Comparison of ENCODE assay signal across 8 mouse cellular contexts in genomic region chr4:139130701-139131549, GRCm38 (mm10). TPM values are rescaled to one million over a fixed set of nuclear protein-coding genes. Genes with fewer than 3 reads are reported as not detected.
A peak's percentile ranks its signal among the peaks of the same experiment; 100 is the strongest.
DNase-seq lines count a peak whose midpoint lies in the region; ATAC-seq and TF ChIP-seq lines count a peak whose summit lies in the region.

Minos1 (minus strand) TSS chr4:139131113.

- peak; percentile 96 for DNase-seq in 3134 (ENCODE audit: extremely low read depth, insufficient read length, low spot score)
- peak; percentile 98 to 99 for DNase-seq in adrenal gland, postnatal 36 days
- DNase-seq in heart, adult 18-20 months: peak; percentile 98
- DNase-seq in kidney, adult 2 months: peak; percentile 99
- peak; percentile 91 to 96 for DNase-seq in spleen, adult 2 months (ENCODE audit: low read depth in 1 of 2, low spot score in 2 of 2)

- H3K4me1 ChIP-seq in embryonic facial prominence, embryonic 13.5 days: peaks cover 26% of the 10 kb centered on the region
- peaks cover 17% of the 10 kb centered on the region; the same call in 1 of the 2 replicates for H3K4me1 ChIP-seq in kidney, adult 2 months (ENCODE audit: control insufficient read depth, insufficient read depth, low read length)
- peaks cover 18% of the 10 kb centered on the region for H3K4me1 ChIP-seq in limb, embryonic 12.5 days (replicated peaks)
- H3K4me1 ChIP-seq in midbrain, embryonic 15.5 days: peaks cover 27% of the 10 kb centered on the region
- H3K4me1 ChIP-seq in spleen, adult 2 months (ENCODE audit: control insufficient read depth, insufficient read depth, insufficient read length): peaks cover 5% of the 10 kb centered on the region

- peak; percentile 94 for ATAC-seq in embryonic facial prominence, embryonic 13.5 days (ENCODE audit: insufficient number of reproducible peaks, insufficient read depth, low FRiP score, low TSS enrichment, low read depth)
- peak; percentile 92 for ATAC-seq in limb, embryonic 12.5 days (ENCODE audit: insufficient number of reproducible peaks, insufficient read depth, low FRiP score, low TSS enrichment, low read depth)
- ATAC-seq in midbrain, embryonic 15.5 days (replicated peaks): peak; percentile 97

- no peaks in the 10 kb centered on the region for H3K27me3 ChIP-seq in embryonic facial prominence, embryonic 13.5 days
- H3K27me3 ChIP-seq in kidney, adult 2 months (replicated peaks; ENCODE audit: control insufficient read depth, insufficient read depth, low read length): no peaks in the 10 kb centered on the region
- H3K27me3 ChIP-seq in limb, embryonic 12.5 days: no peaks in the 10 kb centered on the region
- no peaks in the 10 kb centered on the region for H3K27me3 ChIP-seq in midbrain, embryonic 15.5 days (replicated peaks)
- H3K27me3 ChIP-seq in spleen, adult 2 months (ENCODE audit: control insufficient read depth, insufficient read depth, low read length): no peaks in the 10 kb centered on the region

- H3K9me3 ChIP-seq in embryonic facial prominence, embryonic 13.5 days: peaks cover 7% of the 10 kb centered on the region; the same call in 1 of the 2 replicates
- peaks cover 9% of the 10 kb centered on the region; the same call in 1 of the 2 replicates for H3K9me3 ChIP-seq in limb, embryonic 12.5 days
- H3K9me3 ChIP-seq in midbrain, embryonic 15.5 days: no peaks in the 10 kb centered on the region

- TF ChIP-seq CTCF in kidney, adult 2 months (conservative IDR thresholded peaks at IDR 0.05; ENCODE audit: insufficient read depth, insufficient read length, low read depth, low read length): no peak
- TF ChIP-seq CTCF in spleen, adult 2 months (IDR thresholded peaks at IDR 0.05; ENCODE audit: extremely low read depth, insufficient read depth, insufficient read length, insufficient replicate concordance): no peak

- H3K4me2 ChIP-seq in embryonic facial prominence, embryonic 13.5 days: peak within 1 kb of the TSS; percentile 84
- H3K4me2 ChIP-seq in limb, embryonic 12.5 days: peak within 1 kb of the TSS; percentile 93
- peak within 1 kb of the TSS; percentile 92 for H3K4me2 ChIP-seq in midbrain, embryonic 15.5 days

- H3K4me3 ChIP-seq in embryonic facial prominence, embryonic 13.5 days: peak within 1 kb of the TSS; percentile 99
- H3K4me3 ChIP-seq in kidney, adult 2 months (ENCODE audit: insufficient read depth, low read depth, low read length): peak within 1 kb of the TSS; percentile 98
- peak within 1 kb of the TSS; percentile 99 for H3K4me3 ChIP-seq in limb, embryonic 12.5 days (replicated peaks)
- peak within 1 kb of the TSS; percentile 98 for H3K4me3 ChIP-seq in midbrain, embryonic 15.5 days
- H3K4me3 ChIP-seq in spleen, adult 2 months (ENCODE audit: extremely low read depth, insufficient read depth, insufficient read length): peak within 1 kb of the TSS; percentile 99

- TF ChIP-seq POLR2A in kidney, adult 2 months (IDR thresholded peaks at IDR 0.05; ENCODE audit: low read depth, low read length): peak; percentile 60
- peak; percentile 72 for TF ChIP-seq POLR2A in spleen, adult 2 months (IDR thresholded peaks at IDR 0.05; ENCODE audit: low read depth, low read length)

- peak within 1 kb of the TSS; percentile 90 for H3K27ac ChIP-seq in embryonic facial prominence, embryonic 13.5 days
- H3K27ac ChIP-seq in kidney, adult 2 months (ENCODE audit: insufficient read depth, low read depth, low read length): peak within 1 kb of the TSS; percentile 94
- H3K27ac ChIP-seq in limb, embryonic 12.5 days: peak within 1 kb of the TSS; percentile 88
- peak within 1 kb of the TSS; percentile 89 for H3K27ac ChIP-seq in midbrain, embryonic 15.5 days
- peak within 1 kb of the TSS; percentile 93 for H3K27ac ChIP-seq in spleen, adult 2 months (ENCODE audit: insufficient read depth, low read length)

- peak within 1 kb of the TSS; percentile 98 for H3K9ac ChIP-seq in embryonic facial prominence, embryonic 13.5 days
- H3K9ac ChIP-seq in limb, embryonic 12.5 days (replicated peaks): peak within 1 kb of the TSS; percentile 92
- H3K9ac ChIP-seq in midbrain, embryonic 15.5 days: peak within 1 kb of the TSS; percentile 92

- WGBS in embryonic facial prominence, embryonic 13.5 days: under 1% methylated on average over 63 of the region's 63 CpGs
- WGBS in kidney, adult 2 months: under 1% methylated on average over 63 of the region's 63 CpGs
- WGBS in limb, embryonic 12.5 days: under 1% methylated on average over 63 of the region's 63 CpGs
- WGBS in midbrain, embryonic 15.5 days: under 1% methylated on average over 60 of the region's 63 CpGs
- 1% methylated on average over 63 of the region's 63 CpGs for WGBS in spleen, adult 2 months

- H3K36me3 ChIP-seq in embryonic facial prominence, embryonic 13.5 days: peaks cover 8% of the 10 kb centered on the region
- H3K36me3 ChIP-seq in kidney, adult 2 months (ENCODE audit: control insufficient read depth, insufficient read depth, low read length): no peaks in the 10 kb centered on the region
- H3K36me3 ChIP-seq in limb, embryonic 12.5 days: peaks cover 11% of the 10 kb centered on the region
- H3K36me3 ChIP-seq in midbrain, embryonic 15.5 days (replicated peaks): no peaks in the 10 kb centered on the region
- H3K36me3 ChIP-seq in spleen, adult 2 months (ENCODE audit: control insufficient read depth, insufficient read depth, low read length): no peaks in the 10 kb centered on the region

RNA-seq across cellular contexts. Expression of gene Minos1, which starts in this region (rescaled TPM):
- 100 to 1,000 TPM; 407 to 417 TPM for total RNA-seq in adrenal gland, postnatal 36 days (2021)
- polyA plus RNA-seq in embryonic facial prominence, embryonic 13.5 days (2015; fragmentation: Nextera tagmentation; extraction: Ambion mirVana): 459 and 517 TPM in 2 replicates
- 100 to 1,000 TPM; 596 to 645 TPM for total RNA-seq in heart, adult 18-20 months (2021)
- polyA plus RNA-seq in kidney, adult 2 months (2012; rRNA removed): 100 and 157 TPM in 2 replicates
- polyA plus RNA-seq in limb, embryonic 12.5 days (2016; fragmentation: Nextera tagmentation; extraction: Ambion mirVana): 476 and 492 TPM in 2 replicates
- polyA plus RNA-seq in midbrain, embryonic 15.5 days (2015; fragmentation: Nextera tagmentation; extraction: Ambion mirVana): 323 and 328 TPM in 2 replicates
- polyA plus RNA-seq in spleen, adult 2 months (2012; rRNA removed): 17.8 and 18.0 TPM in 2 replicates

Comparison
In these comparisons a context has a peak if more than half of its experiments do, and no peak if none do; other contexts are left out.
1. Peak in every context shown above with its lines: DNase-seq, ATAC-seq, H3K4me3 ChIP-seq and H3K27ac ChIP-seq.